Mouse (Mus musculus): ENCODE data around the gene AW011738.
A peak's percentile ranks its signal among the peaks of the same experiment; 100 is the strongest.

The AW011738 gene

GRCm38 (mm10) chr4:156203001-156203412, at the start of gene AW011738:
AW011738 (plus strand) TSS chr4:156203304.
- DNase-seq (ENCODE audit: low spot score in 2 of 2): peak; percentile 33 to 56

GRCm38 (mm10) chr4:156154771-156155170, 48.3 kb upstream of the AW011738 start:
- no peak for DNase-seq (ENCODE audit: low spot score in 2 of 2)

GRCm38 (mm10) chr4:156166477-156166876, 36.6 kb upstream of the AW011738 start:
- DNase-seq (ENCODE audit: low spot score in 2 of 2): no peak

GRCm38 (mm10) chr4:156168611-156169010, 34.5 kb upstream of the AW011738 start:
- DNase-seq (ENCODE audit: low spot score in 2 of 2): no peak

GRCm38 (mm10) chr4:156169129-156169528, 34.0 kb upstream of the AW011738 start:
- no peak for DNase-seq (ENCODE audit: low spot score in 2 of 2)

- no peak for DNase-seq (ENCODE audit: low spot score in 2 of 2)
Observed at GRCm38 (mm10) chr4:156171828-156172227, 31.3 kb upstream of the AW011738 start.

GRCm38 (mm10) chr4:156177630-156178029, 25.5 kb upstream of the AW011738 start:
- no peak for DNase-seq (ENCODE audit: low spot score in 2 of 2)

- DNase-seq (ENCODE audit: low spot score in 2 of 2): no peak
Observed at GRCm38 (mm10) chr4:156183747-156184146, 19.4 kb upstream of the AW011738 start.

- no peak for DNase-seq (ENCODE audit: low spot score in 2 of 2)
Observed at GRCm38 (mm10) chr4:156184291-156184954, 18.7 kb upstream of the AW011738 start.

- DNase-seq (ENCODE audit: low spot score in 2 of 2): no peak
Observed at GRCm38 (mm10) chr4:156185456-156185949, 17.6 kb upstream of the AW011738 start.

GRCm38 (mm10) chr4:156185950-156186850, 16.9 kb upstream of the AW011738 start:
- DNase-seq (ENCODE audit: low spot score in 2 of 2): no peak

- no peak for DNase-seq (ENCODE audit: low spot score in 2 of 2)
Observed at GRCm38 (mm10) chr4:156188162-156188810, 14.8 kb upstream of the AW011738 start.

- no peak for DNase-seq (ENCODE audit: low spot score in 2 of 2)
Observed at GRCm38 (mm10) chr4:156188811-156189323, 14.2 kb upstream of the AW011738 start.

- no peak for DNase-seq (ENCODE audit: low spot score in 2 of 2)
Observed at GRCm38 (mm10) chr4:156192421-156193199, 10.5 kb upstream of the AW011738 start.

GRCm38 (mm10) chr4:156193200-156193590, 9.9 kb upstream of the AW011738 start:
- no peak for DNase-seq (ENCODE audit: low spot score in 2 of 2)

GRCm38 (mm10) chr4:156193906-156194305, 9.2 kb upstream of the AW011738 start:
- DNase-seq (ENCODE audit: low spot score in 2 of 2): no peak

GRCm38 (mm10) chr4:156194346-156194745, 8.8 kb upstream of the AW011738 start:
- no peak for DNase-seq (ENCODE audit: low spot score in 2 of 2)

- no peak for DNase-seq (ENCODE audit: low spot score in 2 of 2)
Observed at GRCm38 (mm10) chr4:156195927-156196870, 6.9 kb upstream of the AW011738 start.

- DNase-seq (ENCODE audit: low spot score in 2 of 2): peak; percentile 34 to 40
Observed at GRCm38 (mm10) chr4:156197131-156197828, 5.8 kb upstream of the AW011738 start, which contains the start of gene Agrn. Agrn (minus strand) TSS chr4:156197488.
